Mouse (Mus musculus): Measurements from ENCODE around the gene Rgs14. TPM values are rescaled to one million over a fixed set of nuclear protein-coding genes. Genes with fewer than 3 reads are reported as not detected.

Gene Rgs14
- total and polyA plus RNA-seq, 3 experiments: 0.23 to 1.9 (median 0.73) TPM

GRCm38 (mm10) chr13:55338131-55339054, 31.1 kb upstream of the Rgs14 start:
- WGBS: 57% methylated on average over 12 of the region's 12 CpGs
- TF ChIP-seq CTCF (IDR thresholded peaks at IDR 0.05) (no peak), EP300 (IDR thresholded peaks at IDR 0.05; ENCODE audit: insufficient read depth, low read depth, low read length) (no peak), POLR2A (IDR thresholded peaks at IDR 0.05; ENCODE audit: insufficient read depth, low read depth, low read length) (no peak)
- no peak overlapping the region for H3K4me3 ChIP-seq
- H3K79me2 ChIP-seq (replicated peaks; ENCODE audit: control insufficient read depth, insufficient read depth, low read length): no peaks in the 10 kb centered on the region
- no peaks in the 10 kb centered on the region for H3K4me1 ChIP-seq (ENCODE audit: control insufficient read depth, insufficient read depth, low read length)
- no peaks in the 10 kb centered on the region for H3K36me3 ChIP-seq (ENCODE audit: control insufficient read depth, insufficient read depth, low read length)
- no peak overlapping the region for H3K9ac ChIP-seq (ENCODE audit: low read depth, low read length)
- no peak overlapping the region for H3K27ac ChIP-seq
- intact Hi-C loops (cut with DNase I): no loop called here
- no peaks in the 10 kb centered on the region for H3K27me3 ChIP-seq (ENCODE audit: control insufficient read depth, insufficient read depth, low read length)
- DNase-seq: no peak

- H3K4me3 ChIP-seq: no peak overlapping the region
- TF ChIP-seq EP300 (IDR thresholded peaks at IDR 0.05; ENCODE audit: insufficient read depth, low read depth, low read length) (no peak), POLR2A (IDR thresholded peaks at IDR 0.05; ENCODE audit: insufficient read depth, low read depth, low read length) (no peak), CTCF (IDR thresholded peaks at IDR 0.05) (no peak)
- intact Hi-C loops (cut with DNase I): no loop called here
- 37% methylated on average over 2 of the region's 2 CpGs for WGBS
- H3K27ac ChIP-seq: no peak overlapping the region
- no peaks in the 10 kb centered on the region for H3K27me3 ChIP-seq (ENCODE audit: control insufficient read depth, insufficient read depth, low read length)
- no peaks in the 10 kb centered on the region for H3K36me3 ChIP-seq (ENCODE audit: control insufficient read depth, insufficient read depth, low read length)
- no peak for DNase-seq
- no peaks in the 10 kb centered on the region for H3K4me1 ChIP-seq (ENCODE audit: control insufficient read depth, insufficient read depth, low read length)
- no peaks in the 10 kb centered on the region for H3K79me2 ChIP-seq (replicated peaks; ENCODE audit: control insufficient read depth, insufficient read depth, low read length)
- no peak overlapping the region for H3K9ac ChIP-seq (ENCODE audit: low read depth, low read length)
These were observed 30.3 kb upstream of the Rgs14 start for GRCm38 (mm10) chr13:55339259-55339658.

GRCm38 (mm10) chr13:55342469-55342868, 27.1 kb upstream of the Rgs14 start:
- H3K4me3 ChIP-seq: no peak overlapping the region
- no peaks in the 10 kb centered on the region for H3K36me3 ChIP-seq (ENCODE audit: control insufficient read depth, insufficient read depth, low read length)
- no peaks in the 10 kb centered on the region for H3K79me2 ChIP-seq (replicated peaks; ENCODE audit: control insufficient read depth, insufficient read depth, low read length)
- no peak overlapping the region for H3K27ac ChIP-seq
- no peak for TF ChIP-seq POLR2A (IDR thresholded peaks at IDR 0.05; ENCODE audit: insufficient read depth, low read depth, low read length)
- no peak for TF ChIP-seq EP300 (IDR thresholded peaks at IDR 0.05; ENCODE audit: insufficient read depth, low read depth, low read length)
- no peak for TF ChIP-seq CTCF (IDR thresholded peaks at IDR 0.05)
- intact Hi-C loops (cut with DNase I): no loop called here
- DNase-seq: no peak
- H3K4me1 ChIP-seq (ENCODE audit: control insufficient read depth, insufficient read depth, low read length): no peaks in the 10 kb centered on the region
- H3K9ac ChIP-seq (ENCODE audit: low read depth, low read length): no peak overlapping the region
- no peaks in the 10 kb centered on the region for H3K27me3 ChIP-seq (ENCODE audit: control insufficient read depth, insufficient read depth, low read length)
- WGBS: 46% methylated on average over 11 of the region's 11 CpGs

- WGBS: 70% methylated on average over 7 of the region's 7 CpGs
- TF ChIP-seq EP300 (IDR thresholded peaks at IDR 0.05; ENCODE audit: insufficient read depth, low read depth, low read length): no peak
- no peak for TF ChIP-seq POLR2A (IDR thresholded peaks at IDR 0.05; ENCODE audit: insufficient read depth, low read depth, low read length)
- no peak for TF ChIP-seq CTCF (IDR thresholded peaks at IDR 0.05)
These were observed 25.2 kb upstream of the Rgs14 start for GRCm38 (mm10) chr13:55344286-55344685.

GRCm38 (mm10) chr13:55346745-55347144, 22.8 kb upstream of the Rgs14 start:
- Histone ChIP-seq H3K9ac (ENCODE audit: low read depth, low read length) (no peak overlapping the region), H3K36me3 (ENCODE audit: control insufficient read depth, insufficient read depth, low read length) (no peaks in the 10 kb centered on the region), H3K27ac (no peak overlapping the region), H3K4me3 (no peak overlapping the region), H3K79me2 (replicated peaks; ENCODE audit: control insufficient read depth, insufficient read depth, low read length) (no peaks in the 10 kb centered on the region), H3K4me1 (ENCODE audit: control insufficient read depth, insufficient read depth, low read length) (no peaks in the 10 kb centered on the region), H3K27me3 (ENCODE audit: control insufficient read depth, insufficient read depth, low read length) (no peaks in the 10 kb centered on the region)
- intact Hi-C loops (cut with DNase I): no loop called here
- no peak for DNase-seq
- TF ChIP-seq POLR2A (IDR thresholded peaks at IDR 0.05; ENCODE audit: insufficient read depth, low read depth, low read length) (no peak), EP300 (IDR thresholded peaks at IDR 0.05; ENCODE audit: insufficient read depth, low read depth, low read length) (no peak), CTCF (IDR thresholded peaks at IDR 0.05) (no peak)
- 67% methylated on average over 11 of the region's 11 CpGs for WGBS

More at GRCm38 (mm10) chr13:55344286-55344685, 25.2 kb upstream of the Rgs14 start:
- Histone ChIP-seq H3K79me2 (replicated peaks; ENCODE audit: control insufficient read depth, insufficient read depth, low read length) (no peaks in the 10 kb centered on the region), H3K36me3 (ENCODE audit: control insufficient read depth, insufficient read depth, low read length) (no peaks in the 10 kb centered on the region), H3K4me1 (ENCODE audit: control insufficient read depth, insufficient read depth, low read length) (no peaks in the 10 kb centered on the region), H3K27me3 (ENCODE audit: control insufficient read depth, insufficient read depth, low read length) (no peaks in the 10 kb centered on the region), H3K9ac (ENCODE audit: low read depth, low read length) (no peak overlapping the region), H3K27ac (no peak overlapping the region), H3K4me3 (no peak overlapping the region)
- intact Hi-C loops (cut with DNase I): no loop called here
- DNase-seq: no peak

- Histone ChIP-seq H3K27ac (no peak overlapping the region), H3K4me3 (peak overlapping the region; percentile 97; the same call in 1 of the 2 replicates), H3K9ac (ENCODE audit: low read depth, low read length) (no peak overlapping the region), H3K4me1 (ENCODE audit: control insufficient read depth, insufficient read depth, low read length) (peaks cover 7% of the 10 kb centered on the region; the same call in 1 of the 2 replicates), H3K27me3 (ENCODE audit: control insufficient read depth, insufficient read depth, low read length) (no peaks in the 10 kb centered on the region), H3K79me2 (replicated peaks; ENCODE audit: control insufficient read depth, insufficient read depth, low read length) (peaks cover 7% of the 10 kb centered on the region), H3K36me3 (ENCODE audit: control insufficient read depth, insufficient read depth, low read length) (peaks cover 8% of the 10 kb centered on the region)
- TF ChIP-seq CTCF (IDR thresholded peaks at IDR 0.05) (no peak), POLR2A (IDR thresholded peaks at IDR 0.05; ENCODE audit: insufficient read depth, low read depth, low read length) (no peak), EP300 (IDR thresholded peaks at IDR 0.05; ENCODE audit: insufficient read depth, low read depth, low read length) (no peak)
- DNase-seq: no peak
- intact Hi-C loops (cut with DNase I): no loop called here
These were observed 8.4 kb upstream of the Rgs14 start for GRCm38 (mm10) chr13:55361145-55361544.

All from heart, adult 2 months (tissue).